Mouse (Mus musculus): ENCODE data around the gene Aldh3b2. TPM values are rescaled to one million over a fixed set of nuclear protein-coding genes. Genes with fewer than 3 reads are reported as not detected.

Aldh3b2 gene
- 0.44 and 0.50 TPM in 2 replicates for polyA plus RNA-seq (2014; fragmentation: Nextera tagmentation; extraction: Ambion mirVana)

- 59% methylated on average over 9 of the region's 9 CpGs for WGBS
- H3K27ac ChIP-seq (ENCODE audit: low read depth, low read length): no peak within 1 kb of the TSS
- no peak within 1 kb of the TSS for H3K4me2 ChIP-seq
- H3K9ac ChIP-seq (ENCODE audit: low read length): no peak within 1 kb of the TSS
- no peaks in the 10 kb centered on the region for H3K27me3 ChIP-seq (ENCODE audit: control insufficient read depth, insufficient read depth, low read length)
- no peaks in the 10 kb centered on the region for H3K9me3 ChIP-seq (ENCODE audit: control insufficient read depth, low read length)
- no peak for ATAC-seq (ENCODE audit: low FRiP score)
- no peak for DNase-seq (ENCODE audit: low spot score, missing footprints)
- no peaks in the 10 kb centered on the region for H3K36me3 ChIP-seq (ENCODE audit: control insufficient read depth, insufficient read depth, low read length)
- H3K4me1 ChIP-seq (ENCODE audit: control insufficient read depth, insufficient read depth, low read length): no peaks in the 10 kb centered on the region
- H3K4me3 ChIP-seq (ENCODE audit: low read depth, low read length): no peak within 1 kb of the TSS
Observed at GRCm38 (mm10) chr19:3972229-3972628, at the start of gene Aldh3b2. Gene Aldh3b2, plus strand, starts transcription at chr19:3972328.

DNA sequence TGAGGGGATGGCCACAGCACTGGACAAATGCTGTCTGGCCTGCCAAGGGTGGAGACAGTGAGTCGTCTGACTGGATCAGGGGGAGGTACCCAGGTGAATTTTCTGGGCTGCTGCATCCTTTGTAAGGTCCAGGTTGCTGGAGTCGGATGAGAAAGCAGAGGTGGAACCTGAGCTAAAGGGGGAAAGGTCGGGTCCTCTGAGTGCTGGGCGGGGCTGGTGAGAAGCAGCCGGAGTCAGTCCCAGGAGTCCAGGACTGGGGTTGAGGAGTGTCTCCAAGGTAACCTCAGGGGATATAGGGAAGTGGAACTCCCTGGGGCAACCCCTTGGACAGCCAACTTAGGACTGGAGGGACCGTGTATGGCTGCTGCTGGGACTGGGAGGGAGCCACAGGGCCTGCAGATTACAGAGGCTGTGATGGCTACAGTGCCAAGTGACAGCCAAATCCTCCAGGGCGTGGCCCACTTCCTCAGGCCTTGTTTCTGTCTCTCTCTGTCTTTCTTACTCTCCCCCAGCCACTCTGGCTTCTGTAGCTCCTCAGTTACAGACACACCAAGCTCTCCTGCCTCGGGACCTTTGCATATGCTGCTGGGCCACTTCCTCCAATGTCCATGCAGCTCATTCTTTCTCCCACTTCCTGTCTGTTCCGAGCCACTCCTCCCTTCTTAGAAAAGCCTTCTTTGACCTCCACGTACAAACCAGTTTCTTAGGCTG is 49.3 kb upstream of the Aldh3b2 start:
- no peaks in the 10 kb centered on the region; the same call in 1 of the 2 replicates for H3K4me1 ChIP-seq (ENCODE audit: control insufficient read depth, insufficient read depth, low read length)
- H3K9me3 ChIP-seq (ENCODE audit: control insufficient read depth, low read length): no peaks in the 10 kb centered on the region
- peak; percentile 47 for DNase-seq (ENCODE audit: low spot score, missing footprints)
- no peak overlapping the region for H3K4me3 ChIP-seq (ENCODE audit: low read depth, low read length)
- H3K4me2 ChIP-seq: no peak overlapping the region
- ATAC-seq (ENCODE audit: low FRiP score): no peak
- no peak overlapping the region for H3K9ac ChIP-seq (ENCODE audit: low read length)
- WGBS: 54% methylated on average over 10 of the region's 10 CpGs
- H3K27me3 ChIP-seq (ENCODE audit: control insufficient read depth, insufficient read depth, low read length): no peaks in the 10 kb centered on the region
- H3K36me3 ChIP-seq (ENCODE audit: control insufficient read depth, insufficient read depth, low read length): no peaks in the 10 kb centered on the region
- no peak overlapping the region for H3K27ac ChIP-seq (ENCODE audit: low read depth, low read length)

DNA sequence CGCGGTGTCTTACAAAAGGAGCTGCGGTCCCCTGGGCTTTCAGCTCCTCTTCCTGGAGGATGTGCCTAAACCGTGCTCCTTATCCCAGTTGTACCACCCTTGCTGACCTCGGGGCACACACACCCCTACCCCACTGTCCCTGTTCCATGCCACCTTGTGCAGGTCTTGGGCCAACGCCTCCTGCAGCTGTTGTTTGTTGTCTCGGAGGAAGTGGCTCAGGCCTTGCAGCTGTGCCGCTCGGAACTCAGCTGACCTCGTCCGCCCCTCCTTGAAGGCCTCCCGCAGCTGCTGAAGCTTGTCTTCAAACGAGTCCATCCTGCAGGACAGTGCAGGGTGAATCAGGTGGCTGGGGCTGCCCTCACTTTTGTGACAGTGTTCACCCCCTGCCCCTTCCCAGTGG is 48.5 kb upstream of the Aldh3b2 start:
- H3K27me3 ChIP-seq (ENCODE audit: control insufficient read depth, insufficient read depth, low read length): no peaks in the 10 kb centered on the region
- H3K9ac ChIP-seq (ENCODE audit: low read length): no peak overlapping the region
- no peaks in the 10 kb centered on the region for H3K9me3 ChIP-seq (ENCODE audit: control insufficient read depth, low read length)
- WGBS: 54% methylated on average over 13 of the region's 13 CpGs
- no peak for ATAC-seq (ENCODE audit: low FRiP score)
- no peak overlapping the region for H3K4me2 ChIP-seq
- DNase-seq (ENCODE audit: low spot score, missing footprints): peak; percentile 84
- H3K4me1 ChIP-seq (ENCODE audit: control insufficient read depth, insufficient read depth, low read length): no peaks in the 10 kb centered on the region; the same call in 1 of the 2 replicates
- no peaks in the 10 kb centered on the region for H3K36me3 ChIP-seq (ENCODE audit: control insufficient read depth, insufficient read depth, low read length)
- no peak overlapping the region for H3K4me3 ChIP-seq (ENCODE audit: low read depth, low read length)
- H3K27ac ChIP-seq (ENCODE audit: low read depth, low read length): no peak overlapping the region

GRCm38 (mm10) chr19:3924190-3924589 is 47.9 kb upstream of the Aldh3b2 start:
- WGBS: 77% methylated on average over 8 of the region's 8 CpGs
- no peak for ATAC-seq (ENCODE audit: low FRiP score)
- Histone ChIP-seq H3K27ac (ENCODE audit: low read depth, low read length) (no peak overlapping the region), H3K9me3 (ENCODE audit: control insufficient read depth, low read length) (no peaks in the 10 kb centered on the region), H3K36me3 (ENCODE audit: control insufficient read depth, insufficient read depth, low read length) (no peaks in the 10 kb centered on the region), H3K4me2 (no peak overlapping the region), H3K27me3 (ENCODE audit: control insufficient read depth, insufficient read depth, low read length) (no peaks in the 10 kb centered on the region), H3K9ac (ENCODE audit: low read length) (no peak overlapping the region), H3K4me1 (ENCODE audit: control insufficient read depth, insufficient read depth, low read length) (no peaks in the 10 kb centered on the region; the same call in 1 of the 2 replicates), H3K4me3 (ENCODE audit: low read depth, low read length) (no peak overlapping the region)
- DNase-seq (ENCODE audit: low spot score, missing footprints): peak; percentile 57

DNA sequence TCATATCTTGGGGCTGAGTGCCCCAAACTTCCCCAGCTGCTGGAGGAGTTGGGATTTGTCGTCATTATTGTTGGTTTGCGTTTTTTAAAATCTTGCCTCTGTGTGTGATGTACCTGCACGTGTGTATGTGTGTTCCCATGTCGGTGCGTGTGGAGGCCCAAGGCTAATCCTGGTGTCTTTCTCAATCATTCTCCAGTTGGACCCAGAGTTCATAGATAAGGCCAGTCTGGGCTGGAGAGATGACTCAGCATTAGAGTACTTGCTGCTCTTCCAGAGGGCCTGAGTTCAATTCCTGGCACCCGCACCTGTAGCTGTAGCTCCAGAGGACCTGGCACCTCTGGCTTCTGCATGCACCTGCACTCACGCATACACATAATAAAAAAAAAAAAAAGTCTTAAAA is 47.3 kb upstream of the Aldh3b2 start:
- Histone ChIP-seq H3K9ac (ENCODE audit: low read length) (no peak overlapping the region), H3K4me1 (ENCODE audit: control insufficient read depth, insufficient read depth, low read length) (no peaks in the 10 kb centered on the region; the same call in 1 of the 2 replicates), H3K27me3 (ENCODE audit: control insufficient read depth, insufficient read depth, low read length) (no peaks in the 10 kb centered on the region), H3K27ac (ENCODE audit: low read depth, low read length) (no peak overlapping the region), H3K4me2 (no peak overlapping the region), H3K9me3 (ENCODE audit: control insufficient read depth, low read length) (no peaks in the 10 kb centered on the region), H3K36me3 (ENCODE audit: control insufficient read depth, insufficient read depth, low read length) (no peaks in the 10 kb centered on the region), H3K4me3 (ENCODE audit: low read depth, low read length) (no peak overlapping the region)
- WGBS: 89% methylated on average over 7 of the region's 7 CpGs
- no peak for ATAC-seq (ENCODE audit: low FRiP score)
- DNase-seq (ENCODE audit: low spot score, missing footprints): no peak

DNA sequence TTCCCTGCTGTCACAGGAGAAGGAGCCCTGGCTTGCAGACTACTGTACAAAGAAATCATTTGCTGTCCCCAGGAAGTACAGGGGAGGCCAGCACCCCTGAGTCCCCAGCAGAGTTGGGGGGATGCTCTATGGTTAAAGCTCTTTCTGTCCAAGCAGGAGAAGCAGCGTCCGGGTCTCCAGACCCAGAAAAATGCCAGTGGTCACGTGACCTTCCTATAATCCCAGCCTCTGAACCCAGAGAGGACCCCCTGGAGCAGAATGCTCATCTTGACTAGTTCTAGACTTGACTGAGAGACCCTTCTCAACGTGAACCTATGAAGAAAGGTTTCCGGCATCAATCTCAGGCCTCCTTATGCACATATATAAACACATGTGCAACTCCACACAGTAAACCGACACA is 46.3 kb upstream of the Aldh3b2 start:
- no peak for ATAC-seq (ENCODE audit: low FRiP score)
- 82% methylated on average over 6 of the region's 6 CpGs for WGBS
- no peaks in the 10 kb centered on the region; the same call in 1 of the 2 replicates for H3K4me1 ChIP-seq (ENCODE audit: control insufficient read depth, insufficient read depth, low read length)
- no peak overlapping the region for H3K4me3 ChIP-seq (ENCODE audit: low read depth, low read length)
- peak; percentile 45 for DNase-seq (ENCODE audit: low spot score, missing footprints)
- H3K4me2 ChIP-seq: no peak overlapping the region
- no peak overlapping the region for H3K27ac ChIP-seq (ENCODE audit: low read depth, low read length)
- no peak overlapping the region for H3K9ac ChIP-seq (ENCODE audit: low read length)
- H3K9me3 ChIP-seq (ENCODE audit: control insufficient read depth, low read length): no peaks in the 10 kb centered on the region
- no peaks in the 10 kb centered on the region for H3K27me3 ChIP-seq (ENCODE audit: control insufficient read depth, insufficient read depth, low read length)
- no peaks in the 10 kb centered on the region for H3K36me3 ChIP-seq (ENCODE audit: control insufficient read depth, insufficient read depth, low read length)

GRCm38 (mm10) chr19:3926279-3926678 is 45.8 kb upstream of the Aldh3b2 start:
- H3K27me3 ChIP-seq (ENCODE audit: control insufficient read depth, insufficient read depth, low read length): no peaks in the 10 kb centered on the region
- no peak overlapping the region for H3K9ac ChIP-seq (ENCODE audit: low read length)
- no peak overlapping the region for H3K27ac ChIP-seq (ENCODE audit: low read depth, low read length)
- 80% methylated on average over 3 of the region's 3 CpGs for WGBS
- no peaks in the 10 kb centered on the region; the same call in 1 of the 2 replicates for H3K4me1 ChIP-seq (ENCODE audit: control insufficient read depth, insufficient read depth, low read length)
- no peak for ATAC-seq (ENCODE audit: low FRiP score)
- no peaks in the 10 kb centered on the region for H3K9me3 ChIP-seq (ENCODE audit: control insufficient read depth, low read length)
- DNase-seq (ENCODE audit: low spot score, missing footprints): no peak
- no peaks in the 10 kb centered on the region for H3K36me3 ChIP-seq (ENCODE audit: control insufficient read depth, insufficient read depth, low read length)
- no peak overlapping the region for H3K4me3 ChIP-seq (ENCODE audit: low read depth, low read length)
- H3K4me2 ChIP-seq: no peak overlapping the region

- H3K4me3 ChIP-seq (ENCODE audit: low read depth, low read length): no peak overlapping the region
- no peaks in the 10 kb centered on the region for H3K27me3 ChIP-seq (ENCODE audit: control insufficient read depth, insufficient read depth, low read length)
- no peak overlapping the region for H3K27ac ChIP-seq (ENCODE audit: low read depth, low read length)
- ATAC-seq (ENCODE audit: low FRiP score) (no peak), DNase-seq (ENCODE audit: low spot score, missing footprints) (no peak)
- no peaks in the 10 kb centered on the region for H3K9me3 ChIP-seq (ENCODE audit: control insufficient read depth, low read length)
- no peak overlapping the region for H3K9ac ChIP-seq (ENCODE audit: low read length)
- no peak overlapping the region for H3K4me2 ChIP-seq
- H3K4me1 ChIP-seq (ENCODE audit: control insufficient read depth, insufficient read depth, low read length): no peaks in the 10 kb centered on the region; the same call in 1 of the 2 replicates
- WGBS: 65% methylated on average over 6 of the region's 6 CpGs
- H3K36me3 ChIP-seq (ENCODE audit: control insufficient read depth, insufficient read depth, low read length): no peaks in the 10 kb centered on the region
Observed at GRCm38 (mm10) chr19:3926685-3927084, 45.4 kb upstream of the Aldh3b2 start.

GRCm38 (mm10) chr19:3927989-3928388 is 44.1 kb upstream of the Aldh3b2 start:
- no peaks in the 10 kb centered on the region for H3K9me3 ChIP-seq (ENCODE audit: control insufficient read depth, low read length)
- 85% methylated on average over 4 of the region's 4 CpGs for WGBS
- ATAC-seq (ENCODE audit: low FRiP score): no peak

More at GRCm38 (mm10) chr19:3927989-3928388, 44.1 kb upstream of the Aldh3b2 start:
- H3K4me3 ChIP-seq (ENCODE audit: low read depth, low read length): no peak overlapping the region
- no peaks in the 10 kb centered on the region for H3K36me3 ChIP-seq (ENCODE audit: control insufficient read depth, insufficient read depth, low read length)
- DNase-seq (ENCODE audit: low spot score, missing footprints): peak; percentile 33
- no peaks in the 10 kb centered on the region for H3K27me3 ChIP-seq (ENCODE audit: control insufficient read depth, insufficient read depth, low read length)
- H3K27ac ChIP-seq (ENCODE audit: low read depth, low read length): no peak overlapping the region
- H3K4me2 ChIP-seq: no peak overlapping the region
- H3K9ac ChIP-seq (ENCODE audit: low read length): no peak overlapping the region
- no peaks in the 10 kb centered on the region; the same call in 1 of the 2 replicates for H3K4me1 ChIP-seq (ENCODE audit: control insufficient read depth, insufficient read depth, low read length)

All from midbrain, embryonic 11.5 days (tissue).